ENCODE assay signal across 21 mouse cellular contexts in the genomic region with DNA sequence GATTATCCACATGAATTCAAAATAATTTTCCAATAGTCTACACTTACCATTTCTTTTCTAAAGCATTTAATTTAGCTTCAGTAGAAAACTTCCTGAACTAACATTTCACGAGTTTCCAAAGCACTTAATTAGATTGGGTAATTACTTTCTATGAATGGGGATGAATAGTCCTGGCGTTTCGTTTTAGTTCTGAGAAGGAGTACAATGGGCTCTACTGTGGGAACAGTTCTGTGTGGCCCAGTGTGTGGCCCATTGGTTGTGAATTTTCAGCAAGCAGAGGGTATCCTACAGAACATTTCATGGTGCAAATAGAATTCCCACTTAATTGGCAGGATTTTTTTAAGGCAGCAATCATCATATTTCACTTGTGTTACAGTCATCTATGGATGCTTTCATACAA.
A peak's percentile ranks its signal among the peaks of the same experiment; 100 is the strongest.
DNase-seq lines count a peak whose midpoint lies in the region; ATAC-seq and TF ChIP-seq lines count a peak whose summit lies in the region.
"Had no signal": no experiment of that assay in that cellular context is flagged by ENCODE, and none has a peak within 500 bp of the region (broad histone marks: within the 10 kb centered on the region; RNA-seq: fewer than 3 reads in every experiment).

No protein-coding gene starts in this region.

- no peak overlapping the region for H3K4me2 ChIP-seq in hindbrain, embryonic 16.5 days (ENCODE audit: low read length)
- no peak overlapping the region for H3K4me2 ChIP-seq in hindbrain, embryonic 11.5 days (replicated peaks; ENCODE audit: low read depth, low read length)
- no peak overlapping the region for H3K4me2 ChIP-seq in forebrain, embryonic 12.5 days
- H3K4me2 ChIP-seq in forebrain, postnatal 0 days (ENCODE audit: low read depth) = no peak overlapping the region
- H3K4me2 ChIP-seq: limb, embryonic 15.5 days had no signal

- no peak overlapping the region for H3K9ac ChIP-seq in hindbrain, embryonic 16.5 days (ENCODE audit: low read depth, low read length)
- H3K9ac ChIP-seq in hindbrain, embryonic 11.5 days (ENCODE audit: low read depth, low read length) = no peak overlapping the region
- H3K9ac ChIP-seq in forebrain, embryonic 12.5 days = no peak overlapping the region
- H3K9ac ChIP-seq in forebrain, postnatal 0 days = no peak overlapping the region
- H3K9ac ChIP-seq: limb, embryonic 15.5 days had no signal

- H3K4me3 ChIP-seq in hindbrain, embryonic 16.5 days (ENCODE audit: low read length) = no peak overlapping the region
- no peak overlapping the region for H3K4me3 ChIP-seq in hindbrain, embryonic 11.5 days (ENCODE audit: low read depth, low read length)
- H3K4me3 ChIP-seq in forebrain, embryonic 12.5 days (replicated peaks) = no peak overlapping the region
- no peak overlapping the region for H3K4me3 ChIP-seq in forebrain, postnatal 0 days (ENCODE audit: low read depth, low read length)
- H3K4me3 ChIP-seq: gastrocnemius, adult 2 months; left cerebral cortex, adult 2 months; limb, embryonic 15.5 days had no signal

- H3K27me3 ChIP-seq in hindbrain, embryonic 16.5 days (replicated peaks; ENCODE audit: control insufficient read depth, insufficient read depth, low read length) = no peaks in the 10 kb centered on the region
- H3K27me3 ChIP-seq in hindbrain, embryonic 11.5 days (ENCODE audit: control insufficient read depth, insufficient read depth, low read length) = no peaks in the 10 kb centered on the region
- H3K27me3 ChIP-seq in forebrain, embryonic 12.5 days = peaks cover 7% of the 10 kb centered on the region; the same call in 1 of the 2 replicates
- H3K27me3 ChIP-seq in forebrain, postnatal 0 days (ENCODE audit: insufficient read depth, low read length) = no peaks in the 10 kb centered on the region
- H3K27me3 ChIP-seq: limb, embryonic 15.5 days had no signal

- ATAC-seq in hindbrain, embryonic 16.5 days = peak; percentile 75
- ATAC-seq in hindbrain, embryonic 11.5 days (ENCODE audit: low FRiP score) = no peak
- ATAC-seq in forebrain, embryonic 12.5 days (ENCODE audit: low FRiP score) = peak; percentile 89
- ATAC-seq in forebrain, postnatal 0 days = peak; percentile 77; the same call in 1 of the 2 replicates
- ATAC-seq in megakaryocyte progenitor cell, adult 5-6 weeks (replicated peaks; ENCODE audit: poor library complexity) = no peak
- ATAC-seq: midbrain, embryonic 16.5 days; Patski had no signal

- WGBS in hindbrain, embryonic 16.5 days = 18% methylated on average over 3 of the region's 3 CpGs
- 30% methylated on average over 3 of the region's 3 CpGs for WGBS in hindbrain, embryonic 11.5 days
- WGBS in forebrain, embryonic 12.5 days = 6% methylated on average over 3 of the region's 3 CpGs
- 7% methylated on average over 3 of the region's 3 CpGs for WGBS in forebrain, postnatal 0 days

- H3K36me3 ChIP-seq in hindbrain, embryonic 16.5 days (ENCODE audit: control insufficient read depth, insufficient read depth, low read length) = no peaks in the 10 kb centered on the region
- H3K36me3 ChIP-seq in hindbrain, embryonic 11.5 days (ENCODE audit: control insufficient read depth, insufficient read depth, low read length) = no peaks in the 10 kb centered on the region
- no peaks in the 10 kb centered on the region for H3K36me3 ChIP-seq in forebrain, embryonic 12.5 days (replicated peaks)
- no peaks in the 10 kb centered on the region for H3K36me3 ChIP-seq in forebrain, postnatal 0 days (ENCODE audit: insufficient read depth)
- H3K36me3 ChIP-seq: limb, embryonic 15.5 days had no signal

- no peaks in the 10 kb centered on the region for H3K4me1 ChIP-seq in hindbrain, embryonic 16.5 days (ENCODE audit: control insufficient read depth, insufficient read depth, low read depth, low read length)
- H3K4me1 ChIP-seq in hindbrain, embryonic 11.5 days (replicated peaks; ENCODE audit: control insufficient read depth, insufficient read depth, low read length) = no peaks in the 10 kb centered on the region
- no peaks in the 10 kb centered on the region for H3K4me1 ChIP-seq in forebrain, embryonic 12.5 days
- H3K4me1 ChIP-seq in forebrain, postnatal 0 days (ENCODE audit: insufficient read depth) = no peaks in the 10 kb centered on the region
- H3K4me1 ChIP-seq: limb, embryonic 15.5 days had no signal

- no peak for TF ChIP-seq CTCF in forebrain, postnatal 0 days (IDR thresholded peaks at IDR 0.05; ENCODE audit: low read depth)

- no peak for DNase-seq in hindbrain, embryonic 11.5 days (ENCODE audit: low spot score)
- peak; percentile 22 for DNase-seq in forebrain, postnatal 0 days
- DNase-seq in retina, postnatal 7 days (ENCODE audit: low read depth, low spot score) = peak; percentile 1
- no peak for DNase-seq in right cerebral cortex, adult 2 months (ENCODE audit: low spot score in 2 of 2)
- DNase-seq: adrenal gland, postnatal 36 days; cerebellum, adult 18-20 months; cerebellum, postnatal 14 days; gastrocnemius, adult 2 months; kidney, adult 11 months; left cerebral cortex, postnatal 4 days; lung, postnatal 4 days; thymus, adult 2 months had no signal

- 0 out of 2 replicates have a peak, but pooled peaks cover under 1% of the 10 kb centered on the region for H3K9me3 ChIP-seq in hindbrain, embryonic 16.5 days (ENCODE audit: control insufficient read depth, low read length)
- H3K9me3 ChIP-seq in hindbrain, embryonic 11.5 days (ENCODE audit: control insufficient read depth, low read length) = no peaks in the 10 kb centered on the region
- H3K9me3 ChIP-seq in forebrain, embryonic 12.5 days = no peaks in the 10 kb centered on the region
- no peaks in the 10 kb centered on the region for H3K9me3 ChIP-seq in forebrain, postnatal 0 days (ENCODE audit: low read length)
- H3K9me3 ChIP-seq: limb, embryonic 15.5 days had no signal

- no peak overlapping the region for H3K27ac ChIP-seq in hindbrain, embryonic 16.5 days (ENCODE audit: low read depth, low read length)
- H3K27ac ChIP-seq in hindbrain, embryonic 11.5 days (ENCODE audit: low read depth, low read length) = no peak overlapping the region
- H3K27ac ChIP-seq in forebrain, embryonic 12.5 days = no peak overlapping the region
- H3K27ac ChIP-seq in forebrain, postnatal 0 days (ENCODE audit: low read depth, low read length) = no peak overlapping the region
- H3K27ac ChIP-seq: gastrocnemius, adult 2 months; kidney, postnatal 0 days; left cerebral cortex, adult 2 months; limb, embryonic 15.5 days; stomach, postnatal 0 days had no signal

Comparison
In these comparisons a context has a peak if more than half of its experiments do, and no peak if none do; other contexts are left out.
1. ATAC-seq: peak in hindbrain, embryonic 16.5 days (single experiment), forebrain, embryonic 12.5 days (single experiment) and forebrain, postnatal 0 days (single experiment); none in hindbrain, embryonic 11.5 days (single experiment) and megakaryocyte progenitor cell, adult 5-6 weeks (single experiment).
2. DNase-seq: peak in forebrain, postnatal 0 days (single experiment) and retina, postnatal 7 days (single experiment); none in hindbrain, embryonic 11.5 days (single experiment) and right cerebral cortex, adult 2 months (0 of 2).